Mouse (Mus musculus): Measurements from ENCODE around the gene Clec4n. TPM values are rescaled to one million over a fixed set of nuclear protein-coding genes. Genes with fewer than 3 reads are reported as not detected.

Gene Clec4n
- polyA plus RNA-seq, 1 experiment = not detected

DNA sequence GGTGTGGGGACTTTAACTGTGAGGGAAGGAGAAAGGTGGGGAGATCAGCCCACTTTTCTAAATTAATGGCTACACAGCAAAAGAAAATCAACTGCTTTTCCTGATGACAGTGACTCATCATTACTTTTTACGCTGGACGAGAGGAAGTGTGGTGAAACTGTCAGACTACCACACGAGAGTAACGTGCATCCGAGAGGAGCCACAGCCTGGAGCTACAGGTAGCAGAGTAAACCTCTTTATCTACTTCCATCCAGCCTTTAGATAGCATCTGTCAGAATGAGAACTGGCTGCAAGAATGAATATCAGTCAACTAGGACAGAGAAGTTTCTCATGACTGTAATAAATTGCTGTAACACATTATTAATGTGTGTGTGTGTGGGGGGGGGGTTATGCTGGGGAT, 37.3 kb downstream of the Clec4n start:
- no peak overlapping the region for H3ac ChIP-seq (ENCODE audit: control insufficient read depth, insufficient read length, low read depth)
- no peaks in the 10 kb centered on the region for H3K36me3 ChIP-seq (ENCODE audit: control insufficient read depth, insufficient read depth)
- no peak overlapping the region for H3K4me3 ChIP-seq (ENCODE audit: insufficient read depth, poor library complexity, severe bottlenecking)
- no peaks in the 10 kb centered on the region for H3K79me2 ChIP-seq (ENCODE audit: control insufficient read depth, insufficient read depth)
- TF ChIP-seq MYOG (IDR thresholded peaks at IDR 0.05; ENCODE audit: control insufficient read depth, extremely low read depth, insufficient read length) = no peak
- TF ChIP-seq FOSL1 (IDR thresholded peaks at IDR 0.05; ENCODE audit: insufficient read depth, low read length, poor library complexity, severe bottlenecking) = no peak
- no peak for TF ChIP-seq CTCF (IDR thresholded peaks at IDR 0.05; ENCODE audit: control insufficient read depth, insufficient read depth, insufficient read length)
- TF ChIP-seq USF1 (IDR thresholded peaks at IDR 0.05; ENCODE audit: low read depth) = no peak
- no peak for TF ChIP-seq MAX (IDR thresholded peaks at IDR 0.05)
- TF ChIP-seq MYOD1 (IDR thresholded peaks at IDR 0.05; ENCODE audit: control insufficient read depth, insufficient read length, low read depth) = no peak
- TF ChIP-seq CEBPB (IDR thresholded peaks at IDR 0.05; ENCODE audit: low read depth) = no peak
- no peaks in the 10 kb centered on the region for H3K79me3 ChIP-seq (ENCODE audit: low read depth)
- no peaks in the 10 kb centered on the region for H3K27me3 ChIP-seq (ENCODE audit: control insufficient read depth, insufficient read depth, insufficient read length)

GRCm38 (mm10) chr6:123279443-123279842, 49.8 kb downstream of the Clec4n start:
- Histone ChIP-seq H3K4me3 (ENCODE audit: insufficient read depth, poor library complexity, severe bottlenecking) (no peak overlapping the region), H3K79me2 (ENCODE audit: control insufficient read depth, insufficient read depth) (no peaks in the 10 kb centered on the region), H3K36me3 (ENCODE audit: control insufficient read depth, insufficient read depth) (no peaks in the 10 kb centered on the region), H3K27me3 (ENCODE audit: control insufficient read depth, insufficient read depth, insufficient read length) (no peaks in the 10 kb centered on the region), H3ac (ENCODE audit: control insufficient read depth, insufficient read length, low read depth) (no peak overlapping the region), H3K79me3 (ENCODE audit: low read depth) (no peaks in the 10 kb centered on the region)
- no peak for TF ChIP-seq CEBPB (IDR thresholded peaks at IDR 0.05; ENCODE audit: low read depth)
- TF ChIP-seq CTCF (IDR thresholded peaks at IDR 0.05; ENCODE audit: control insufficient read depth, insufficient read depth, insufficient read length) = no peak
- TF ChIP-seq USF1 (IDR thresholded peaks at IDR 0.05; ENCODE audit: low read depth) = no peak
- TF ChIP-seq MAX (IDR thresholded peaks at IDR 0.05) = no peak
- TF ChIP-seq MYOD1 (IDR thresholded peaks at IDR 0.05; ENCODE audit: control insufficient read depth, insufficient read length, low read depth) = no peak
- TF ChIP-seq FOSL1 (IDR thresholded peaks at IDR 0.05; ENCODE audit: insufficient read depth, low read length, poor library complexity, severe bottlenecking) = no peak
- no peak for TF ChIP-seq MYOG (IDR thresholded peaks at IDR 0.05; ENCODE audit: control insufficient read depth, extremely low read depth, insufficient read length)

GRCm38 (mm10) chr6:123286311-123286710, 56.7 kb downstream of the Clec4n start:
- Histone ChIP-seq H3K27me3 (ENCODE audit: control insufficient read depth, insufficient read depth, insufficient read length) (no peaks in the 10 kb centered on the region), H3K79me3 (ENCODE audit: low read depth) (no peaks in the 10 kb centered on the region), H3K36me3 (ENCODE audit: control insufficient read depth, insufficient read depth) (no peaks in the 10 kb centered on the region), H3K79me2 (ENCODE audit: control insufficient read depth, insufficient read depth) (no peaks in the 10 kb centered on the region), H3ac (ENCODE audit: control insufficient read depth, insufficient read length, low read depth) (no peak overlapping the region), H3K4me3 (ENCODE audit: insufficient read depth, poor library complexity, severe bottlenecking) (no peak overlapping the region)
- TF ChIP-seq FOSL1 (IDR thresholded peaks at IDR 0.05; ENCODE audit: insufficient read depth, low read length, poor library complexity, severe bottlenecking) (no peak), CEBPB (IDR thresholded peaks at IDR 0.05; ENCODE audit: low read depth) (no peak), USF1 (IDR thresholded peaks at IDR 0.05; ENCODE audit: low read depth) (no peak), CTCF (IDR thresholded peaks at IDR 0.05; ENCODE audit: control insufficient read depth, insufficient read depth, insufficient read length) (no peak)

DNA sequence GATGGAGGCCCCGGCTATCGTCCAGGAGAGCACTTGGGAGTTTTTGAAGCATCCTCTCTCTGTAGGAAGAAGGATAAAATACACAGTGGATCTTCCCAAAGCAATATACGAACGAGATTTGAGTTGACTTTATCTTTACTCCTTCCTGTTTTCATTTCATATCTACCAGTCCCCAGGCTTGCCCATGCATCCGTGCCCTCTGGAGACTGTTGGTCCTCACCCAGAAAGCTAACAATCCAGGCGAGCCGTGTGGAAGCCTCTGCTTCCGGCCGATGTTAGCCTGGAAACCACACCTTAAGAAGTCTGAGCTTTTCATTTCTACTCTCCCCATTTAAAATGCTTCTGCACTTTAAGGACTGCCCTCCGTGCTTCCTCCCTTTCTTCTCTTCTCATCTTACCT, 59.3 kb downstream of the Clec4n start:
- Histone ChIP-seq H3K27me3 (ENCODE audit: control insufficient read depth, insufficient read depth, insufficient read length) (no peaks in the 10 kb centered on the region), H3K79me2 (ENCODE audit: control insufficient read depth, insufficient read depth) (no peaks in the 10 kb centered on the region), H3K79me3 (ENCODE audit: low read depth) (no peaks in the 10 kb centered on the region), H3ac (ENCODE audit: control insufficient read depth, insufficient read length, low read depth) (no peak overlapping the region), H3K4me3 (ENCODE audit: insufficient read depth, poor library complexity, severe bottlenecking) (no peak overlapping the region), H3K36me3 (ENCODE audit: control insufficient read depth, insufficient read depth) (no peaks in the 10 kb centered on the region)
- TF ChIP-seq MYOG (IDR thresholded peaks at IDR 0.05; ENCODE audit: control insufficient read depth, extremely low read depth, insufficient read length) (no peak), MAX (IDR thresholded peaks at IDR 0.05) (no peak), FOSL1 (IDR thresholded peaks at IDR 0.05; ENCODE audit: insufficient read depth, low read length, poor library complexity, severe bottlenecking) (no peak), CTCF (IDR thresholded peaks at IDR 0.05; ENCODE audit: control insufficient read depth, insufficient read depth, insufficient read length) (no peak), CEBPB (IDR thresholded peaks at IDR 0.05; ENCODE audit: low read depth) (no peak), USF1 (IDR thresholded peaks at IDR 0.05; ENCODE audit: low read depth) (no peak), MYOD1 (IDR thresholded peaks at IDR 0.05; ENCODE audit: control insufficient read depth, insufficient read length, low read depth) (no peak)

- no peak for TF ChIP-seq MYOG (IDR thresholded peaks at IDR 0.05; ENCODE audit: control insufficient read depth, extremely low read depth, insufficient read length)
- no peak for TF ChIP-seq CTCF (IDR thresholded peaks at IDR 0.05; ENCODE audit: control insufficient read depth, insufficient read depth, insufficient read length)
- TF ChIP-seq MYOD1 (IDR thresholded peaks at IDR 0.05; ENCODE audit: control insufficient read depth, insufficient read length, low read depth) = no peak
- no peak for TF ChIP-seq CEBPB (IDR thresholded peaks at IDR 0.05; ENCODE audit: low read depth)
- TF ChIP-seq FOSL1 (IDR thresholded peaks at IDR 0.05; ENCODE audit: insufficient read depth, low read length, poor library complexity, severe bottlenecking) = no peak
- TF ChIP-seq MAX (IDR thresholded peaks at IDR 0.05) = no peak
- no peak for TF ChIP-seq USF1 (IDR thresholded peaks at IDR 0.05; ENCODE audit: low read depth)
- no peaks in the 10 kb centered on the region for H3K27me3 ChIP-seq (ENCODE audit: control insufficient read depth, insufficient read depth, insufficient read length)
- H3K36me3 ChIP-seq (ENCODE audit: control insufficient read depth, insufficient read depth) = no peaks in the 10 kb centered on the region
- H3K79me3 ChIP-seq (ENCODE audit: low read depth) = no peaks in the 10 kb centered on the region
- H3ac ChIP-seq (ENCODE audit: control insufficient read depth, insufficient read length, low read depth) = no peak within 1 kb of the TSS
- H3K4me3 ChIP-seq (ENCODE audit: insufficient read depth, poor library complexity, severe bottlenecking) = no peak within 1 kb of the TSS
- H3K79me2 ChIP-seq (ENCODE audit: control insufficient read depth, insufficient read depth) = no peaks in the 10 kb centered on the region
These were observed 60.1 kb downstream of the Clec4n start, which contains the start of gene Clec4e for GRCm38 (mm10) chr6:123289753-123290152. TSS of gene Clec4e (minus strand) at chr6:123289870.
